Mouse (Mus musculus): ENCODE measurements around the gene Wasl. TPM values are rescaled to one million over a fixed set of nuclear protein-coding genes. Genes with fewer than 3 reads are reported as not detected.

Gene Wasl
- polyA plus RNA-seq, 1 experiment from 2014 or later, result 61.3 TPM

DNA sequence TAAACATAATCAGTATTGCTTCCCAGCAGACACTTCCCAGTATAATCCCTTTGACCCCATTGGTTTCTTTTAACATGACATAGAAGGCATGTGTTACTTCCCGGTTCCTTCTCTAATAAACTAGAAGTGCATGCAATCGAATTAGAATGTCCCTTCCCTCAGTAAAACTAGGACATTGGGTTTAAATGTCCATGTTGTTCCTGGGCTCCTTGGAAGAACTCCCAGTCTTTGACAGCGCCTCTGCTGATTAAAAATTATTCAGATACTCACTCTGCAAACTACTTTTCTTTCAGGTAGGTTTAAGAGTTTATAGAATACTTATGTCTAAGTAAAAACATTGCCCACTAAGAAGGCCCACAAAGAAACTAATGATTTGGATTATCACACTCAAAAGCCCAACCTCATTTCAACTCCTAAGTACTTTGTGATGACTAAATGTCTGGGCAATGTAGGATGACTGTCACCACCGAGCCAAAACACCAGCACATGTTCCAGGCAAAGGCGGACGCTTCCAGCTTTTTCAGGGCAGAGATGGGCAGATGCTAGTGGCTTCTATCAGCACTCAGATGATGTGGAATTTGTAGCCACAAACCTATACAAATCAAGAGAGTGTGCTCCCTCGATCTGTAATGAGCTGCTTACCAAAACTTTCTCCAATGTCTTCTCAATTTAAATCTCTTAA, 52.6 kb downstream of the Wasl start:
- Histone ChIP-seq H3K27me3 (ENCODE audit: control insufficient read depth, insufficient read depth, low read depth, low read length) (no peaks in the 10 kb centered on the region), H3K4me1 (ENCODE audit: control insufficient read depth, insufficient read depth, low read length) (no peaks in the 10 kb centered on the region), H3K4me2 (ENCODE audit: low read length) (no peak overlapping the region), H3K36me3 (ENCODE audit: control insufficient read depth, insufficient read depth, low read length) (peaks cover 5% of the 10 kb centered on the region), H3K9me3 (replicated peaks; ENCODE audit: control insufficient read depth, low read length, poor library complexity, severe bottlenecking) (no peaks in the 10 kb centered on the region), H3K9ac (ENCODE audit: low read depth, low read length) (no peak overlapping the region), H3K4me3 (ENCODE audit: low read depth, low read length) (no peak overlapping the region), H3K27ac (ENCODE audit: low read length) (no peak overlapping the region)
- ATAC-seq, result no peak
- WGBS, result 93% methylated on average over 7 of the region's 7 CpGs

DNA sequence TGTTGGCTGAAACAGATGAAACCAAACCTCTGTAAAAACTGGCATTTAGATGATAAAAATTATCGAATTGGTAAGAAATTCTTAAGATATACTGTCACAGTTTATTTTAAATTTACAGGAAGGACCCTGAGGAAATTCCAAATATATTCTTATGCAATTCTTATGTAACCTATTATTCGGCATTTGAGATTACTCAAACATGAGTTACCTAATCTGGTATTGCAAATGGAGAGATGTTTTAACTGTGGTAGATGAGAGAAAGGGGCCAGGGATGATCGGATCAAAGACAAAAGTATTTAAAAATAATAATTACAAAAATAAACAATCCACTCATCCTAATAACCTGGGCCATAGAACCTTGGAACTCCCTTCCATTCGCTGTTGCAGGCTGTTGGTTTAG, 54.5 kb downstream of the Wasl start:
- Histone ChIP-seq H3K9ac (ENCODE audit: low read depth, low read length) (no peak overlapping the region), H3K4me1 (ENCODE audit: control insufficient read depth, insufficient read depth, low read length) (no peaks in the 10 kb centered on the region), H3K4me2 (ENCODE audit: low read length) (no peak overlapping the region), H3K9me3 (replicated peaks; ENCODE audit: control insufficient read depth, low read length, poor library complexity, severe bottlenecking) (no peaks in the 10 kb centered on the region), H3K27me3 (ENCODE audit: control insufficient read depth, insufficient read depth, low read depth, low read length) (no peaks in the 10 kb centered on the region), H3K36me3 (ENCODE audit: control insufficient read depth, insufficient read depth, low read length) (peaks cover 2% of the 10 kb centered on the region; the same call in 1 of the 2 replicates), H3K4me3 (ENCODE audit: low read depth, low read length) (no peak overlapping the region), H3K27ac (ENCODE audit: low read length) (no peak overlapping the region)
- no peak for ATAC-seq
- WGBS, result 92% methylated on average over 4 of the region's 4 CpGs

DNA sequence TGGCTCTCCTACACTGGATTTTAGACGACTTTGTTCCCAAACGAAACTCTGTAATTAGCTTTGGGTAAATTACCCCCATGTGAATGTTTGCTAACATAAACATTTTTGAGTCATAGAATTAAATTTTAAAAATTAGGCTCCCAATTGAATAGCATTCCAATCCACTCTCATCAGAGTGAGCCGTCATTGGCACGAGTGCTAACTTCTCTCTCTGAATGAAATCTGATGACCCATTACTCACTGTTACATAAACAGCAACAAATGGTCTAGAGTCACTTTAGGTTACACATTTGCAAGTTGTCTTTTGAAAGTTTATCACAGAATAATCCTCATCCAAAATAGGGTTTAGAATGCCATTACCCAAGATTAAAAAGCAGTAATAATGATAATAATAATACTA, 55.3 kb downstream of the Wasl start:
- no peak overlapping the region for H3K4me3 ChIP-seq (ENCODE audit: low read depth, low read length)
- ATAC-seq, result no peak
- H3K4me2 ChIP-seq (ENCODE audit: low read length), result no peak overlapping the region
- H3K9me3 ChIP-seq (replicated peaks; ENCODE audit: control insufficient read depth, low read length, poor library complexity, severe bottlenecking), result no peaks in the 10 kb centered on the region
- H3K4me1 ChIP-seq (ENCODE audit: control insufficient read depth, insufficient read depth, low read length), result no peaks in the 10 kb centered on the region
- no peak overlapping the region for H3K9ac ChIP-seq (ENCODE audit: low read depth, low read length)
- no peak overlapping the region for H3K27ac ChIP-seq (ENCODE audit: low read length)
- H3K27me3 ChIP-seq (ENCODE audit: control insufficient read depth, insufficient read depth, low read depth, low read length), result no peaks in the 10 kb centered on the region
- 87% methylated on average over 4 of the region's 4 CpGs for WGBS
- H3K36me3 ChIP-seq (ENCODE audit: control insufficient read depth, insufficient read depth, low read length), result peaks cover 2% of the 10 kb centered on the region; the same call in 1 of the 2 replicates

DNA sequence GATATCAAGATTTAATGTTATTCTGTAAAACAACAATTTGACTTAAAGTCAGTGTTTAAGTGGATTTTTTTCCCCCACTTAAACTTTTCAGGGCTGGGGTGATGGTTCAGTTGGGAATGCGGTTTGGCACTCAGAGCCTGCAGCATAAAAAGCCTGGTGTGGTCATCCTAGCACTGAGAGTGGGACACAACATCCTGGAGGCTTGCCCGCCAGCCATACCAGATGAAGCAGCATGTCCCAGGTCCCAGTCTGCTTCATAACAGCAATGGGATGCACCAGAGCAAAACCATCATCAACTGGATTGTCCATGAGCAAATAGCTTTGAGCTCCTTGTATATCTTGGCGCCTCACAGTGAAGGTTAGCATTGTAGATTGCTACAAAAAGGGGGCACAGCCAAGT, 56.1 kb downstream of the Wasl start:
- Histone ChIP-seq H3K9me3 (replicated peaks; ENCODE audit: control insufficient read depth, low read length, poor library complexity, severe bottlenecking) (no peaks in the 10 kb centered on the region), H3K27me3 (ENCODE audit: control insufficient read depth, insufficient read depth, low read depth, low read length) (no peaks in the 10 kb centered on the region), H3K4me2 (ENCODE audit: low read length) (no peak overlapping the region), H3K27ac (ENCODE audit: low read length) (no peak overlapping the region), H3K4me3 (ENCODE audit: low read depth, low read length) (no peak overlapping the region), H3K4me1 (ENCODE audit: control insufficient read depth, insufficient read depth, low read length) (no peaks in the 10 kb centered on the region), H3K36me3 (ENCODE audit: control insufficient read depth, insufficient read depth, low read length) (no peaks in the 10 kb centered on the region), H3K9ac (ENCODE audit: low read depth, low read length) (no peak overlapping the region)
- WGBS, result 97% methylated on average over 3 of the region's 3 CpGs
- no peak for ATAC-seq

DNA sequence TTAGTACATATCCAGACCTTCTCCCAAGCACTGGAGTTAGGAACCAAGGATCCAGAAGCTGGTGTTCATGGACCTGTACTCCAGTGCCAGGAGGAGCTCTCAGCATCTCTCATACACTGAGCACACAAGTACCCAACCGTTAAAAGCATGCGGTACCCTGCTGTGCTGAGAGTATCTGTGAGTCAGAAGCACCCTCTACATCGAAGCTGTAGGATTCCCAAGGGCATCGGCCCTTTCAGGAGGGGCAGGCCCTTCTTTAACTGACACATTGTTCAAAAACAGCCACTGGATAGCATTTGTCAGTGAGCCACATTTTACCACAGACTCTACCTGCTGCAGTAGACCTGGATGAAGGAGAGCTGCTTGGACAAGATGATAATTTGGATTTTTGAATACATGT, 56.7 kb downstream of the Wasl start:
- Histone ChIP-seq H3K36me3 (ENCODE audit: control insufficient read depth, insufficient read depth, low read length) (no peaks in the 10 kb centered on the region), H3K27ac (ENCODE audit: low read length) (no peak overlapping the region), H3K4me3 (ENCODE audit: low read depth, low read length) (no peak overlapping the region), H3K4me1 (ENCODE audit: control insufficient read depth, insufficient read depth, low read length) (no peaks in the 10 kb centered on the region), H3K9me3 (replicated peaks; ENCODE audit: control insufficient read depth, low read length, poor library complexity, severe bottlenecking) (no peaks in the 10 kb centered on the region), H3K4me2 (ENCODE audit: low read length) (no peak overlapping the region), H3K27me3 (ENCODE audit: control insufficient read depth, insufficient read depth, low read depth, low read length) (no peaks in the 10 kb centered on the region), H3K9ac (ENCODE audit: low read depth, low read length) (no peak overlapping the region)
- ATAC-seq, result no peak
- WGBS, result 74% methylated on average over 4 of the region's 4 CpGs

DNA sequence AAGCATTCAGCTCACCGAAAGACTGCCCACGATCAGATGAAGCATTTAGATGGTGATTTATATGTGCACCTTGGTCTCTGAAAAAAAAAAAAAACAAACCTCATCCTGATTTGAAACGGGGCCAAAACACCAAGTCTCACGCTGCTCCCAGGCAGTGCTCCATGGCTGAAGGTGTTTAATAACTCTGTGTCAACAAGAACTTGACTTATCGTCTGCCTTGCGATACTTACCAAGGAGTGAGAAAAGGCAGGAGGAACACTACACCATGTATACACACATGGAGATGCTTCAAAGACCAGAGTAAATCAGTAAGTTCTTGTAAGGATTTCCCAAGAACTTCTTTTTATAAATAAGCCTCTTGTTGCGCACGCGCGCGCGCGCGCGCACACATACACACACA, 57.3 kb downstream of the Wasl start:
- Histone ChIP-seq H3K27me3 (ENCODE audit: control insufficient read depth, insufficient read depth, low read depth, low read length) (no peaks in the 10 kb centered on the region), H3K4me3 (ENCODE audit: low read depth, low read length) (no peak overlapping the region), H3K27ac (ENCODE audit: low read length) (no peak overlapping the region), H3K9me3 (replicated peaks; ENCODE audit: control insufficient read depth, low read length, poor library complexity, severe bottlenecking) (no peaks in the 10 kb centered on the region), H3K4me1 (ENCODE audit: control insufficient read depth, insufficient read depth, low read length) (no peaks in the 10 kb centered on the region), H3K36me3 (ENCODE audit: control insufficient read depth, insufficient read depth, low read length) (no peaks in the 10 kb centered on the region), H3K4me2 (ENCODE audit: low read length) (no peak overlapping the region), H3K9ac (ENCODE audit: low read depth, low read length) (no peak overlapping the region)
- ATAC-seq, result no peak
- 94% methylated on average over 15 of the region's 15 CpGs for WGBS

DNA sequence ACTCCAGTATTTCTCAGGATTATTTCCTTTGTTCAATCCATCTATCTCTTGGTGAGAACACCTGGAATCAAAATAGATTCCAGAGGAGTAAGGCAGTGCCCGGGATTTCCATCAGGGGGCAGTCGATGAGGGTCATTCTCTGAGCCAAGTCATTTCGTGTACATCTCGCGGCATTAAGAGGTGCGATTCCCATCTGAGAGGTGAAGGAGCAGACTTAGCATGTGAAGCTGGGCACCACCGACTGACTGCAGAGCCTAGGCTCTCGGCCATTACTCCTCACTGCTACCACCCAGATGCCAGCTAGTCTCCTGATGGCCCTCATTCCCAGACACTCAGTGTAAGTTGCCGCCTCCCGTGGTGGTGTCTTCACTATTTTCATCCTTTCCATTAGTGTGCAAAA, 58.3 kb downstream of the Wasl start:
- Histone ChIP-seq H3K4me2 (ENCODE audit: low read length) (no peak overlapping the region), H3K9ac (ENCODE audit: low read depth, low read length) (no peak overlapping the region), H3K27me3 (ENCODE audit: control insufficient read depth, insufficient read depth, low read depth, low read length) (no peaks in the 10 kb centered on the region), H3K27ac (ENCODE audit: low read length) (no peak overlapping the region), H3K4me3 (ENCODE audit: low read depth, low read length) (no peak overlapping the region), H3K9me3 (replicated peaks; ENCODE audit: control insufficient read depth, low read length, poor library complexity, severe bottlenecking) (no peaks in the 10 kb centered on the region), H3K4me1 (ENCODE audit: control insufficient read depth, insufficient read depth, low read length) (no peaks in the 10 kb centered on the region), H3K36me3 (ENCODE audit: control insufficient read depth, insufficient read depth, low read length) (no peaks in the 10 kb centered on the region)
- no peak for ATAC-seq
- whole genome bisulfite sequencing, result 77% methylated on average over 10 of the region's 10 CpGs

DNA sequence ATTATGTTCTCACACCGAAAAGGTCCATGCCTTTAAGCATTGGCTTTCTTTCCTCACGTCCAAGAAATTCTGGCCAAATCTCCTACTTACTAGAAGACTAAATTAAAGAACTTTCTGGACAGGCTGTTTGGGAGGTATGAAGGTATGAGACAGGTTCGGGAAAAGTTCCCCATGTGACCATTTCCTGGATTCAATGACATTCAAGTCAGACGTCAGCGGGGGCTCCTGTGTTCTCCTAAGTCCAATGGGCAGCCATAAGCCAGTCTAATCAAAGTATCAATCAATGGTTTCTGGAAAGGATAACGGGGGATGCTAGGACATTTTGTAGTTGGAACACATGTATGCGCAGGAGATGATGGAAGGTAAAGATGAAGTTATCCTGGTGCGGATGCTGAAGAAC, 59.2 kb downstream of the Wasl start:
- no peak for ATAC-seq
- Histone ChIP-seq H3K4me2 (ENCODE audit: low read length) (no peak overlapping the region), H3K4me1 (ENCODE audit: control insufficient read depth, insufficient read depth, low read length) (no peaks in the 10 kb centered on the region), H3K36me3 (ENCODE audit: control insufficient read depth, insufficient read depth, low read length) (no peaks in the 10 kb centered on the region), H3K9ac (ENCODE audit: low read depth, low read length) (no peak overlapping the region), H3K9me3 (replicated peaks; ENCODE audit: control insufficient read depth, low read length, poor library complexity, severe bottlenecking) (no peaks in the 10 kb centered on the region), H3K27me3 (ENCODE audit: control insufficient read depth, insufficient read depth, low read depth, low read length) (no peaks in the 10 kb centered on the region), H3K27ac (ENCODE audit: low read length) (no peak overlapping the region), H3K4me3 (ENCODE audit: low read depth, low read length) (no peak overlapping the region)
- 93% methylated on average over 8 of the region's 8 CpGs for WGBS

DNA sequence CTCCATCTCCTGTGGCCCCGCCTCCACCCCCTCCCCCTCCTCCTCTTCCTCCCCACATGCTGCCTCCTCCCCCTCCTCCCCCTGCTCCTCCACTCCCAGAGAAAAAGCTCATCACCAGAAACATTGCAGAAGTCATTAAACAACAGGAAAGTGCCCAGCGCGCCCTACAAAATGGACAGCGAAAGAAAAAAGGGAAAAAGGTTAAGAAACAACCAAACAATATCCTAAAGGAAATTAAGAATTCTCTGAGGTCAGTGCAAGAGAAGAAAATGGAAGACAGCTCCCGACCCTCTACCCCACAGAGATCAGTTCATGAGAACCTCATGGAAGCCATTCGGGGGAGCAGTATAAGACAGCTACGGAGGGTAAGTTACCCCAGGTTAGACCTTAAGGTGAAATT, 60.5 kb downstream of the Wasl start:
- H3K27me3 ChIP-seq (ENCODE audit: control insufficient read depth, insufficient read depth, low read depth, low read length), result no peaks in the 10 kb centered on the region
- no peak for ATAC-seq
- no peak overlapping the region for H3K27ac ChIP-seq (ENCODE audit: low read length)
- H3K9me3 ChIP-seq (replicated peaks; ENCODE audit: control insufficient read depth, low read length, poor library complexity, severe bottlenecking), result no peaks in the 10 kb centered on the region
- H3K36me3 ChIP-seq (ENCODE audit: control insufficient read depth, insufficient read depth, low read length), result no peaks in the 10 kb centered on the region
- WGBS, result 93% methylated on average over 7 of the region's 7 CpGs
- H3K4me3 ChIP-seq (ENCODE audit: low read depth, low read length), result no peak overlapping the region
- no peak overlapping the region for H3K4me2 ChIP-seq (ENCODE audit: low read length)
- H3K9ac ChIP-seq (ENCODE audit: low read depth, low read length), result no peak overlapping the region
- H3K4me1 ChIP-seq (ENCODE audit: control insufficient read depth, insufficient read depth, low read length), result no peaks in the 10 kb centered on the region
